Mouse (Mus musculus) urinary bladder, postnatal 25 days (tissue): Measurements from ENCODE around the gene Gpr63.
A peak's percentile ranks its signal among the peaks of the same experiment; 100 is the strongest.
"Not testable (repeated sequence)": the region's sequence is repeated elsewhere in the genome, so short reads cannot be mapped to it uniquely, and the experiment has no call there.

Source experiments
- DNase-seq: peaks from one replicate; pipeline ENCODE4 v3.0.0; 2022; ENCODE audit warnings: low spot score

The Gpr63 gene

GRCm38 (mm10) chr4:24966299-24966991 is at the start of gene Gpr63:
TSS of gene Gpr63 (plus strand) at chr4:24966407.
- peak; percentile 62 for DNase-seq

- no peak for DNase-seq
Observed at GRCm38 (mm10) chr4:24920006-24920577, 46.1 kb upstream of the Gpr63 start.

DNA sequence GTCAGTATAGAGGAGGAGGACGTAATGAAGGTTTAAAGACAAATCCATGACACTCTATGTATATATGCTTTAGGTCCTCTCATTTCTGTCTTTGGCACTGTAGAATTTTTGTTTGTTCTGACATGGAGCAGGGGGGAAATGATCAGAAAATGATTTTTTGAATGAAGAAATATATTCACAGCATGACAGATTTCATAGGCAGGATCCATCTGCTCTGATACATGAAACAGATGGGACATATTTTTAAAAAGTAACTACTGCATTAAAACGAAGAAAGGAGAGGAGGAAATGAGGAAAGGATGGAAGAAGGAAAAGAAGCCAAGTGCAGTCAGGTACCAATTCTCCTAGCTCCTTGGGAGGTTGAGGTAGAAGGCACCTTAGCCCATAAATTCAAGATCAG is 41.5 kb upstream of the Gpr63 start:
- DNase-seq = no peak

GRCm38 (mm10) chr4:24928260-24928780 is 37.9 kb upstream of the Gpr63 start:
- no peak for DNase-seq

DNA sequence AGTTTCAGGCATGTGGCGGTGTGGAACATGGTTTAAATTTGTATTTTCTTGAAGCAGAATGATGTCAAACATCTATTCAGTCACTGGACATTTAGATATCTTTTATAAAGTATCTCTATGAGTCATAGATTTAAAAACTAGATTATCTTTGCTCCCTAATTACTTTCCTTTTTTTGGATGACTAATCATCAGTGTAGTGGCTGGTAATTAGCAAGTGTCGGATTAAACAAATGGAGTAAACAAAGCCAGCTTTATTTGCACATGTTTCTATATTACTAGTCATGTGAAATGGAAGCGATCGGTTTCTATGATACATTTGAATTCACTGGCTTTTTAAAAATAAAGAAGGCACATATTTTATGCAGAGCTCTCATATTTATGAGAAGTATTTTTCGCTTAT is 37.3 kb upstream of the Gpr63 start:
- no peak for DNase-seq

DNA sequence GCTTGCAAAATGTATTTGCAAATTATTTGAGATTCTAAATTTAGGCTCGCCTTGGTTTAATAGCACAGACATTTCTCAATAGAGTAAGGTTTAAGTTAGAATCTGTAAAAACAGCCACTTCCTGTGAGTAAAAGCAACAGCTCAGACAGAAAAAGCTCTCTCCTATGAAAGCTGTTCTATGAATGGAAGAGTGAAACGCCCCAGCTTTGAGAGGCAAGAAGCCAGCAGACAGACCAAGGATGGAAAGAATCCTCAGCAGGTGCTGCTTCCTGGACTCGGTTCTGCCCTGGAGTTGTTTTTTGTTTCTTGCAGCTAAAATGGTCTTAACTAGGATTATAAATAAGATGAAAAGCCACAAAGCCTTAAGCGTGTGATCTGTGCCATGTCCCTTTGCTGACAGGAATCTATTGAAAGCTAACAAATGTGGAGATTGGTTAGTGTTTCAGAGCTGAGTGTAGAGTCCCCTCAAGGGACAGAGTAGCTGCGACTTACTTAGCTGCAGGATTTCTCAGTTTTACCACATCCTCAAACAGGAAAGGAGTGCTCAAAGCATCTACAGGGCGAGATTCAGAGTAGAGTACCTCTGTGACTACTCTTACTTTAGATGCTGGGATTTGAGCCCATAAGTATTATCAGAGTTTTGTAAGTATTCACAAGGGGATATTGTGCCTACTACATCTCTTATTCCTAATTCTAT is 23.3 kb upstream of the Gpr63 start:
- no peak for DNase-seq

GRCm38 (mm10) chr4:24965918-24966298 is 299 bp upstream of the Gpr63 start:
- DNase-seq = no peak

GRCm38 (mm10) chr4:24967251-24967650 is 1.0 kb downstream of the Gpr63 start:
- no peak for DNase-seq

DNA sequence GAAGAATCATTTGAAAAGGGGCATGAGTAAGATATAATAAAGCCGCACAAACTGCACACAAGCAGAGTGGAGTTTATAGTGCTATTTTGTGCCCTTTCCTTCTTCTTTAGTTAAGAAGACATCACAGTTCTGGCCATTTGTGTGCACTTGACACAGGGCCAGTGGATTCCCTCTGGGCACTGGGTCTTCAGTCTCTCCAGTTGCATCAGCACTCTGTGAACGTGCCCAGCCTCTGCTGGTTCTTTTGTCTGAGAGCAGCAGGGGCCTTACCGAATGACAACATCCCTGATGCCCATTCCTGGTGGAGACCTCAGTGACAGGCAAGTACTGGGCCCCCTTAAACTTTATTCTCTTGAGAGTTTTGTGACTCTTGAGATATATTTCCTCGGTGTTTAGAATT is 12.4 kb downstream of the Gpr63 start:
- DNase-seq = no peak

DNA sequence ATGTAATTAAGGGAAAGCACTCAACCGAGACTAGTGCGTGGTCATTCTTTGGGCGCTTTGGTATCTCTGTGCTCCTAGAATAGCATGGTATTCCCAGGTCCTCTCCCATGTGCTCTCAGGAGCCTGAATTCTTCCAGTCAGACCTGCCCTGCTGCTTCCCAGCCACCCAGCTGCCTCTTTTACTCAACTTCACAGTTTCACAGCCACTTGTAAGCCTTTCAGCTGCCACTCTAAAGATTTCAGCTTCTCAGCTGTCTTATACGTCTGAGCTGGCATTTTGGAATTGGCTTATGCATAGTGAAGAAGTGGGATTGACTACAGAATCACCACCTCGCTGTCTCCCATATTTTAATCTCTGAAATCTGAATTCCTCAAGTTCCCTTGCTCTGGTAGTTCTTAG is 19.4 kb downstream of the Gpr63 start:
- DNase-seq = no peak

DNA sequence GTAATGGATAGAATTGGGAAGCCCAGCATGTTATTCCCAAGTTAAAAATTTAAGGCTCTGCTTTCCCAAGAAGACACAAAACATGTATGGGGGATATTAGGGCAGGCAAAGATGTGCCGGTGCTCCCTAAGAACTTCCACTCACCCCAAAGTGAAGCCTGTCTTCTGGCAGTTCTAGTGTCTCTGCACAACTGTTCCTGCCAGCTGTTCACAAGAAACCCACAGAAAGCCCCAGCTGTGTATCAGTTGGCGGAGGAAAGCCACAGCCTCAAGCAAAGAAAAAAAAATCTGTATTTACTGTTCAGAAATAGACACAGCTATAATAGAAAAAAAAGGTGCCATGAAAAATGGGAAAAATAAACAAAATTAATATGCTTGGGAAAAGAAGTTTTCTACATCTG is 25.3 kb downstream of the Gpr63 start:
- no peak for DNase-seq

DNA sequence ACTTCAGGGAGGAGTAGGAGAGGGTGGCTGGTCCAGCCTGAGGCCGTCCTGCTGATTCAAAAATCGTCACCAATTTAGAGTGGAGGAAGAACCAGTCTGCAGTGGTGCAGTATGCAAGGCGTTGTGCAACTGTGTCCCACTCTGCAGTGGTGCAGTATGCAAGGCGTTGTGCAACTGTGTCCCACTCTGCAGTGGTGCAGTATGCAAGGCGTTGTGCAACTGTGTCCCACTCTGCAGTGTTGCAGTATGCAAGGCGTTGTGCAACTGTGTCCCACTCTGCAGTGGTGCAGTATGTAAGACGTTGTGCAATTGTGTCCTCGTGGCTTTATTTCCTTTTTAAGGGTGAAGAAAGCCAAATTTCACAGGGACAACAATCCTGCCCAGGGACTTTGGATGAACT is 43.1 kb downstream of the Gpr63 start:
- DNase-seq = not testable (repeated sequence)

DNA sequence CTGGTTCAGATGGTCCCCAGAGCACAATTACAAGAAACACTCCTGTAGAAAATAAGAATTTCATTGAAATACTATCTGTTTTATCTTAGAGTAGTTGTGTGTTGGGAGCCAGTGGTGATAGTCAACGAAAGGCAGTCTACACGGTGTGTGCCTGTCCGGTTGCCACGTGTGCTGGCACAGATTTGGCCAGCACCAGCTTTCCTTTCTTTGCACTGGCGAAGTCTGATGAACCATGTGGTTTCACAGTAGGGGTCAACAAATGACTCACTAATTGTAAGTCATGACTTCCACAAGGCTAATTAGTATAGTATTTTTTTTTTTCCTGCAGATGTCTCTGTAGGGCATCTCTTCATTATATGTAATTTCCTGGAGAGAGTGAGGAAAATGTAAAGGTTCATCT is 45.6 kb downstream of the Gpr63 start:
- DNase-seq = no peak

DNA sequence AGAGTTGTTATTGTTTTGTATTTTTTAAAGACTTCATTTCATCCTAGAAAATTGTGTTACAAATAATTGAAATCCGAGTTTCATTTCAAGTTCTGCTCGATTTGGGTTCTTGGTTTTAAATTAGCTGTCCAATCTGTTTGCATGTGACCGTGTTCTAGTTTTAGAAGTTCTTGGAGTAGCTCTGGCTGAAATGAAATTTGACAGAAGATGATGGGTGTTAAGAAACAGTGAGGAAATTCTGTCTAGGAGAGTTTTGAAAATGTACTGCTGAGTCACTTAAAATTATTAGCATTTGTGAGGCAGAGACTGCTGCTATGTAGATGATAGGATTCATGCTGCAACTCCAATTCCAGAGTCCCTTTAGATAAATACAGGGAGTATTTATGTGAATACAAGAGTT is 46.5 kb downstream of the Gpr63 start:
- DNase-seq = no peak

DNA sequence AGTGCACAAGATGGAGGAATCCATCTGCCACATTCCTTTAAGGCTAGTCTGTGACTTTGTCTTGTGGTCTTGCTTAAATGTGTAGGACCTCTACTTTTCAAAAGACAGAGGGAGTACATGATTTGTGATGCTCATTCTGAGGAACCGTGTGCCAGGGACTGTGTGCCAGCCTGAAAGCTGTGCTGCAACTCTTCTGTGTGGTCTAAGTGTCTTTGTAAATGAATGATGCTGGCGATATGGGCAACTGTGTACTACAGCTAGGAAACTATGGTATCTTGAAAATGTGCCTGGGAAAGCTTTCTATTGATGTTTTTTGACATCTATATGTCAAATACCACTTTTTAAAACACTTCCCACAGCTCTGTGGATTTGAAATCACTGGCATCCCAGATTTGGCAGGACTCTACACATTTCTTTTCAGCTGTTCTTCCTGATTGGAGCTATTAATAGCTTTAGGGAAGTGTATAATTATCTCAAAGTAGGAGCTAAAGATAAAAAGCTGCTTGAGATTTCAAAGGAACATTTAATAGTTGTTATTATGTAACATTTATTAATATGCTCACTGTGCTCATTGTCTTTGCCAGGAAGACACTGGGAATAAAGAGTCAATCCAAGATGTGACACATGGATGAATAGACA is 48.9 kb downstream of the Gpr63 start:
- DNase-seq = no peak

GRCm38 (mm10) chr4:25028252-25028651 is 62.0 kb downstream of the Gpr63 start:
- no peak for DNase-seq

DNA sequence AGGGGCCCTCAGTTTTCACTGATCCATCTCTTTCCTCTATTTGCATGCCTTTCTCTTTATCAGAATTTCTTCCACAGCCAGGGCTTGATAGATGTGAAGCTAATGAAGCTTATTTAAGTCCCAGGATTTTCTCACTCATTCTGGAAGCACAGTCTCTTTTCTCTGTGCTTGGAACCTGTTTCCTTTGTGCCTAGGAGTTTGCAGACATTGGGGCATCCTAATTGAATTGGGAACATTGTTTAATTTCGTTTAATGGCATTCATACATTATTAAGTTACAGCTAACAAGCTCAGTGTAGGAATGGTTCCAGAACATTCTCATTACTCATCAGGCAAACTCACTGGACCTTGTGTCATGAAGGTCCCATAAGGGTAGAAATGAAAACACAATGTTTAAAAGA is 62.5 kb downstream of the Gpr63 start:
- no peak for DNase-seq

DNA sequence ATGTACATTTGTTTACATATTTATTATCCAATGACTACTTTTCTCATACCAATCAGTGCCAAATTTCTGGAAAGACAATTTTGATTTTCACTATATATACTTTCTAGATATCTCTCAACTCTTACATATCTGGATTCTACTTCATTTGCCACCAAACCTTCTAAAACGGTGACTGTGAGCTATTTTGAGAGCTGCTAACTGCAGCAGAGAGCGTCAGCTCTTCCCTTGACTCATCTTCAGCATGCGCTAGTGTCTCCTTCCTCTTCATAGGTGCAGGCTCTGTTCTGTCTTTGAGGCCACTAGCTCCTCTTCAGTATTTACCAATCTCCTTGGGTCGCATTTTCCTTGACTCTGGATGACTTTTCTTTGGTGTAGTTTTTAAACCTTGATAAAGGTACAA is 63.7 kb downstream of the Gpr63 start:
- no peak for DNase-seq

GRCm38 (mm10) chr4:25035158-25035791 is 69.1 kb downstream of the Gpr63 start:
- no peak for DNase-seq

- DNase-seq = no peak
Observed at GRCm38 (mm10) chr4:25035806-25036205, 69.6 kb downstream of the Gpr63 start.

DNA sequence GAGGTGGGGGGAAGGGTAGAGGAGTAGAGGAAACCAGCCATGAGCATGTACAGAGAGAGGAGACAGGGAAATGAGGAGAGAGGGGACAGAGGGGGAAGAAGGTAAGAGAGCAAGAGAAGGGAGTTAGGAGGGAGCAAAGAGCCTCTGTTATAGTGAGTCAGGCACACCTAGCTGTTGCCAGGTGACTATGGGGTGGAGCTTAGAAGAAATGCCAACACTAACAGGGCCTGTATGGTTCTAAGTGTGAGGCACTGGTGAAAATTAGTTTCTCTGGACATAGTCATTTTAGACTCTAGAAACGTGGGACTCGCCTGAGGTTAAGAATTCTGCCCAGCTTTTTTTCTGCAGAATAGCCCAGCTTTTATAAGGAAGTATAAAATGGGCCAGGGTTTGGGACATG is 71.1 kb downstream of the Gpr63 start:
- DNase-seq = no peak

GRCm38 (mm10) chr4:25055541-25055940 is 89.3 kb downstream of the Gpr63 start:
- not testable (repeated sequence) for DNase-seq
